22 mouse cellular contexts compared by ENCODE assay signal in the genomic region with DNA sequence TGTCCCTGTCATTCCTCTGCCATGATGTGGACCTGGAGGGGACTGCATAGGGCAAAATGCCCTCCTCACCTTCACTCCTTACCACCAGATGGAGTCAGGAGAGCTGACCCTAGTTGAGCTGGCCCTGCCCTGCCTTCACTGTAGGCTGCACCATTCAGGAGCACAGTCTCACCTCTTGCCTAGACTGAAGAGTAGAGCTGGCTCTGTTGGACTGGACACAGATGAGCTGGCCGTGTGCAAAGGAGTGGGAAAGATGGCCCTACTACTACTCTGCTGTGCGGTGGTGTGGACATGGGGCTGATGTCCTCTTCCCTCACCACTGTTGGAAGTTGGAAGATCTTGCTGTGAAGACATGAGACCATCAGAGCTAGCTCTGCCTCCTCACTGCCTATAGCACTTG.
DNase-seq lines count a peak whose midpoint lies in the region; ATAC-seq lines count a peak whose summit lies in the region.
"Had no signal": no experiment of that assay in that cellular context is flagged by ENCODE, and none has a peak within 500 bp of the region (broad histone marks: within the 10 kb centered on the region; RNA-seq: fewer than 3 reads in every experiment).

No protein-coding gene starts in this region.

- no peaks in the 10 kb centered on the region for H3K27me3 ChIP-seq in embryonic facial prominence, embryonic 12.5 days
- no peaks in the 10 kb centered on the region for H3K27me3 ChIP-seq in embryonic facial prominence, embryonic 10.5 days (replicated peaks; ENCODE audit: low read depth, poor library complexity, severe bottlenecking)
- no peaks in the 10 kb centered on the region for H3K27me3 ChIP-seq in heart, embryonic 11.5 days (ENCODE audit: control insufficient read depth, insufficient read depth, low read length)
- H3K27me3 ChIP-seq in megakaryocyte, embryonic 14.5 days (replicated peaks), result no peaks in the 10 kb centered on the region
- H3K27me3 ChIP-seq: CH12.LX; forebrain, embryonic 13.5 days; forebrain, embryonic 15.5 days had no signal

- WGBS in embryonic facial prominence, embryonic 12.5 days, result 82% methylated on average over 2 of the region's 2 CpGs
- WGBS in embryonic facial prominence, embryonic 10.5 days, result 87% methylated on average over 2 of the region's 2 CpGs
- WGBS in heart, embryonic 11.5 days (ENCODE audit: insufficient replicate concordance), result 79% methylated on average over 2 of the region's 2 CpGs

- H3K36me3 ChIP-seq in embryonic facial prominence, embryonic 12.5 days, result no peaks in the 10 kb centered on the region
- no peaks in the 10 kb centered on the region for H3K36me3 ChIP-seq in embryonic facial prominence, embryonic 10.5 days (replicated peaks)
- H3K36me3 ChIP-seq in heart, embryonic 11.5 days (ENCODE audit: control insufficient read depth, insufficient read depth, low read length), result no peaks in the 10 kb centered on the region
- H3K36me3 ChIP-seq in megakaryocyte, embryonic 14.5 days (replicated peaks; ENCODE audit: low read length), result no peaks in the 10 kb centered on the region
- H3K36me3 ChIP-seq: forebrain, embryonic 15.5 days had no signal

- H3K9ac ChIP-seq in embryonic facial prominence, embryonic 12.5 days, result no peak overlapping the region
- H3K9ac ChIP-seq in heart, embryonic 11.5 days (ENCODE audit: low read depth, low read length), result no peak overlapping the region
- H3K9ac ChIP-seq: forebrain, embryonic 13.5 days; forebrain, embryonic 15.5 days; forebrain, postnatal 0 days had no signal

- DNase-seq in embryonic facial prominence, embryonic 10.5 days (ENCODE audit: low spot score), result no peak
- DNase-seq in heart, postnatal 10 days, result no peak
- no peak for DNase-seq in thymus, postnatal 4 days
- DNase-seq: adrenal gland, adult 2 months; adrenal gland, postnatal 10 days; adrenal gland, postnatal 25 days; B cell, adult 2 months; cerebellum, adult 11 months; cerebellum, adult 18-20 months; cerebellum, adult 8-10 months; cerebellum, adult 9-11 months; cerebellum, postnatal 25 days; forebrain, postnatal 0 days had no signal

- no peak overlapping the region for H3K4me2 ChIP-seq in embryonic facial prominence, embryonic 12.5 days (replicated peaks)
- H3K4me2 ChIP-seq in heart, embryonic 11.5 days, result no peak overlapping the region
- H3K4me2 ChIP-seq: forebrain, embryonic 13.5 days; forebrain, embryonic 15.5 days had no signal

- no peaks in the 10 kb centered on the region for H3K4me1 ChIP-seq in embryonic facial prominence, embryonic 12.5 days
- no peaks in the 10 kb centered on the region for H3K4me1 ChIP-seq in embryonic facial prominence, embryonic 10.5 days
- H3K4me1 ChIP-seq in heart, embryonic 11.5 days (ENCODE audit: control insufficient read depth, insufficient read depth, low read length), result no peaks in the 10 kb centered on the region
- H3K4me1 ChIP-seq in megakaryocyte, embryonic 14.5 days, result no peaks in the 10 kb centered on the region
- H3K4me1 ChIP-seq: forebrain, embryonic 13.5 days; forebrain, embryonic 15.5 days had no signal

- intact Hi-C loops in heart, postnatal 10 days (cut with DNase I), result no loop called here

- no peaks in the 10 kb centered on the region for H3K9me3 ChIP-seq in embryonic facial prominence, embryonic 12.5 days
- no peaks in the 10 kb centered on the region for H3K9me3 ChIP-seq in embryonic facial prominence, embryonic 10.5 days
- no peaks in the 10 kb centered on the region for H3K9me3 ChIP-seq in heart, embryonic 11.5 days (replicated peaks; ENCODE audit: control insufficient read depth, low read length)
- peaks cover 16% of the 10 kb centered on the region; the same call in 1 of the 2 replicates for H3K9me3 ChIP-seq in megakaryocyte, embryonic 14.5 days
- H3K9me3 ChIP-seq: forebrain, embryonic 13.5 days; forebrain, embryonic 15.5 days had no signal

- H3K27ac ChIP-seq in embryonic facial prominence, embryonic 12.5 days, result no peak overlapping the region
- no peak overlapping the region for H3K27ac ChIP-seq in embryonic facial prominence, embryonic 10.5 days (replicated peaks)
- no peak overlapping the region for H3K27ac ChIP-seq in heart, embryonic 11.5 days (ENCODE audit: low read depth, low read length)
- H3K27ac ChIP-seq: forebrain, embryonic 13.5 days; forebrain, embryonic 15.5 days had no signal

- no peak overlapping the region for H3K4me3 ChIP-seq in embryonic facial prominence, embryonic 12.5 days
- H3K4me3 ChIP-seq in embryonic facial prominence, embryonic 10.5 days, result no peak overlapping the region
- H3K4me3 ChIP-seq in heart, embryonic 11.5 days (ENCODE audit: low read depth, low read length), result no peak overlapping the region
- peak overlapping the region; percentile 51 for H3K4me3 ChIP-seq in megakaryocyte, embryonic 14.5 days (replicated peaks)
- H3K4me3 ChIP-seq: forebrain, embryonic 13.5 days; forebrain, embryonic 15.5 days had no signal

- peak; percentile 56; the same call in 1 of the 2 replicates for ATAC-seq in embryonic facial prominence, embryonic 12.5 days (ENCODE audit: insufficient number of reproducible peaks, insufficient read depth, low FRiP score, low TSS enrichment)
- 0 out of 2 replicates have a peak, but pooled peaks have one; percentile 26 for ATAC-seq in heart, embryonic 11.5 days (replicated peaks; ENCODE audit: insufficient number of reproducible peaks, low FRiP score, low TSS enrichment)
- no peak for ATAC-seq in megakaryocyte, adult 5-6 weeks (ENCODE audit: poor library complexity, severe bottlenecking)
- ATAC-seq in neutrophil, adult 5-6 weeks (ENCODE audit: extremely low read depth, insufficient number of reproducible peaks, low FRiP score, poor library complexity, severe bottlenecking), result 0 out of 2 replicates have a peak, but pooled peaks have one; percentile 13
- ATAC-seq: CD4-positive, CD25-positive, alpha-beta regulatory T cell, adult 4 months; forebrain, embryonic 13.5 days; forebrain, embryonic 15.5 days; forebrain, postnatal 0 days had no signal
